Mouse (Mus musculus) midbrain, embryonic 12.5 days (tissue): Measurements from ENCODE around the gene Lpin2. TPM values are rescaled to one million over a fixed set of nuclear protein-coding genes. Genes with fewer than 3 reads are reported as not detected.

ENCODE experiments used
- ATAC-seq: fragments of 200-750 bp; cut with Nextera tagmentation; 2 replicates; pipeline ENCODE4 v1.8.0; 2017; ENCODE audit warnings: low read depth, moderate TSS enrichment, moderate library complexity; ENCODE audit not compliant: low FRiP score
- H3K27ac ChIP-seq: fragments of 300-500 bp; sonication (generic); replicated peaks from 2 replicates; pipeline ENCODE4 v1.5.1; 2016; ENCODE audit warnings: mild to moderate bottlenecking
- H3K27me3 ChIP-seq: fragments of 300-500 bp; sonication (generic); 2 replicates; pipeline ENCODE4 v1.6.1; 2016; ENCODE audit warnings: mild to moderate bottlenecking
- H3K36me3 ChIP-seq: fragments of 300-500 bp; sonication (generic); 2 replicates; pipeline ENCODE4 v1.6.1; 2016
- H3K4me1 ChIP-seq: fragments of 300-500 bp; sonication (generic); 2 replicates; pipeline ENCODE4 v1.6.1; 2016
- H3K4me2 ChIP-seq: fragments of 300-500 bp; sonication (generic); replicated peaks from 2 replicates; pipeline ENCODE4 v1.6.1; 2016; ENCODE audit warnings: mild to moderate bottlenecking, moderate library complexity
- H3K4me3 ChIP-seq: fragments of 300-500 bp; sonication (generic); 2 replicates; pipeline ENCODE4 v1.5.1; 2016; ENCODE audit warnings: mild to moderate bottlenecking
- H3K9ac ChIP-seq: fragments of 300-500 bp; sonication (generic); replicated peaks from 2 replicates; pipeline ENCODE4 v1.6.1; 2016; ENCODE audit warnings: mild to moderate bottlenecking, moderate library complexity
- H3K9me3 ChIP-seq: fragments of 300-500 bp; sonication (generic); 2 replicates; pipeline ENCODE4 v1.6.1; 2016; ENCODE audit warnings: mild to moderate bottlenecking
- WGBS: fragments of 180-500 bp; shearing (Covaris S2); methylation state at CpG from one replicate; pipeline ENCODE4 v1.1.7; 2016; 5-methylcytosine and 5-hydroxymethylcytosine counted together
- polyA plus RNA-seq: library from polyadenylated mRNA; unstranded; fragments of >200 nt; fragmentation: Nextera tagmentation; extraction: Ambion mirVana; gene quantifications from 2 replicates; pipeline ENCODE4 v1.2.1, GENCODE M21; 2016

Lpin2 gene
- polyA plus RNA-seq, 1 experiment from 2014 or later = 41.4 TPM

GRCm38 (mm10) chr17:71178530-71179181 is 3.7 kb upstream of the Lpin2 start:
- 56% methylated on average over 10 of the region's 10 CpGs for WGBS
- H3K27ac ChIP-seq = no peak overlapping the region
- H3K4me2 ChIP-seq = no peak overlapping the region
- no peaks in the 10 kb centered on the region for H3K36me3 ChIP-seq
- H3K9me3 ChIP-seq = no peaks in the 10 kb centered on the region
- H3K4me3 ChIP-seq = no peak overlapping the region
- peaks cover 5% of the 10 kb centered on the region for H3K27me3 ChIP-seq
- peaks cover 6% of the 10 kb centered on the region; the same call in 1 of the 2 replicates for H3K4me1 ChIP-seq
- H3K9ac ChIP-seq = no peak overlapping the region
- ATAC-seq = no peak

- Histone ChIP-seq H3K4me1 (peaks cover 11% of the 10 kb centered on the region), H3K36me3 (no peaks in the 10 kb centered on the region), H3K27ac (no peak overlapping the region), H3K9me3 (no peaks in the 10 kb centered on the region), H3K4me3 (no peak overlapping the region), H3K4me2 (no peak overlapping the region), H3K27me3 (peaks cover 5% of the 10 kb centered on the region), H3K9ac (no peak overlapping the region)
- 88% methylated on average over 11 of the region's 11 CpGs for WGBS
- ATAC-seq = no peak
These were observed 2.6 kb upstream of the Lpin2 start for GRCm38 (mm10) chr17:71179551-71180309.

- no peak overlapping the region for H3K9ac ChIP-seq
- WGBS = 96% methylated on average over 4 of the region's 4 CpGs
- H3K36me3 ChIP-seq = no peaks in the 10 kb centered on the region
- H3K4me3 ChIP-seq = no peak overlapping the region
- H3K9me3 ChIP-seq = no peaks in the 10 kb centered on the region
- no peak overlapping the region for H3K4me2 ChIP-seq
- peaks cover 20% of the 10 kb centered on the region for H3K4me1 ChIP-seq
- H3K27me3 ChIP-seq = peaks cover 5% of the 10 kb centered on the region
- ATAC-seq = no peak
- no peak overlapping the region for H3K27ac ChIP-seq
These were observed 1.8 kb upstream of the Lpin2 start for GRCm38 (mm10) chr17:71180601-71181000.

GRCm38 (mm10) chr17:71182871-71183656 is 704 bp downstream of the Lpin2 start:
- H3K9ac ChIP-seq = peak overlapping the region; percentile 92
- peaks cover 5% of the 10 kb centered on the region for H3K27me3 ChIP-seq
- H3K36me3 ChIP-seq = no peaks in the 10 kb centered on the region
- H3K4me1 ChIP-seq = peaks cover 22% of the 10 kb centered on the region
- no peaks in the 10 kb centered on the region for H3K9me3 ChIP-seq
- H3K4me2 ChIP-seq = peak overlapping the region; percentile 82
- H3K27ac ChIP-seq = peak overlapping the region; percentile 94
- under 1% methylated on average over 53 of the region's 71 CpGs for WGBS
- peak overlapping the region; percentile 90 for H3K4me3 ChIP-seq
- ATAC-seq = peak; percentile 97

- peaks cover 5% of the 10 kb centered on the region for H3K27me3 ChIP-seq
- peaks cover 22% of the 10 kb centered on the region for H3K4me1 ChIP-seq
- H3K27ac ChIP-seq = peak overlapping the region; percentile 94
- H3K9ac ChIP-seq = peak overlapping the region; percentile 92
- WGBS = under 1% methylated on average over 63 of the region's 79 CpGs
- H3K9me3 ChIP-seq = no peaks in the 10 kb centered on the region
- peak overlapping the region; percentile 90 for H3K4me3 ChIP-seq
- ATAC-seq = no peak; the same call in 1 of the 2 replicates
- no peaks in the 10 kb centered on the region for H3K36me3 ChIP-seq
- peak overlapping the region; percentile 82 for H3K4me2 ChIP-seq
These were observed 1.4 kb downstream of the Lpin2 start for GRCm38 (mm10) chr17:71183657-71184261.

GRCm38 (mm10) chr17:71184356-71185111 is 2.2 kb downstream of the Lpin2 start:
- Histone ChIP-seq H3K4me2 (peak overlapping the region; percentile 82), H3K27me3 (peaks cover 5% of the 10 kb centered on the region), H3K9ac (peak overlapping the region; percentile 92), H3K27ac (peak overlapping the region; percentile 94), H3K36me3 (no peaks in the 10 kb centered on the region), H3K9me3 (no peaks in the 10 kb centered on the region), H3K4me1 (peaks cover 22% of the 10 kb centered on the region), H3K4me3 (peak overlapping the region; percentile 90)
- no peak for ATAC-seq
- 6% methylated on average over 22 of the region's 22 CpGs for WGBS

- Histone ChIP-seq H3K9me3 (no peaks in the 10 kb centered on the region), H3K4me1 (peaks cover 22% of the 10 kb centered on the region), H3K27ac (no peak overlapping the region), H3K27me3 (peaks cover 5% of the 10 kb centered on the region), H3K4me2 (peak overlapping the region; percentile 82), H3K4me3 (peak overlapping the region; percentile 90), H3K36me3 (no peaks in the 10 kb centered on the region), H3K9ac (peak overlapping the region; percentile 92; the same call in 1 of the 2 replicates)
- no peak for ATAC-seq
- 59% methylated on average over 1 of the region's 1 CpGs for WGBS
These were observed 3.0 kb downstream of the Lpin2 start for GRCm38 (mm10) chr17:71185368-71185767.

GRCm38 (mm10) chr17:71190589-71190988 is 8.2 kb downstream of the Lpin2 start:
- Histone ChIP-seq H3K27me3 (no peaks in the 10 kb centered on the region), H3K36me3 (no peaks in the 10 kb centered on the region), H3K4me1 (peaks cover 13% of the 10 kb centered on the region), H3K4me2 (no peak overlapping the region), H3K27ac (no peak overlapping the region), H3K9me3 (no peaks in the 10 kb centered on the region), H3K9ac (no peak overlapping the region), H3K4me3 (no peak overlapping the region)
- no peak for ATAC-seq
- WGBS = 96% methylated on average over 7 of the region's 7 CpGs

- no peak overlapping the region for H3K27ac ChIP-seq
- 94% methylated on average over 2 of the region's 2 CpGs for WGBS
- H3K9me3 ChIP-seq = no peaks in the 10 kb centered on the region
- no peak overlapping the region for H3K4me2 ChIP-seq
- H3K36me3 ChIP-seq = no peaks in the 10 kb centered on the region
- peaks cover 14% of the 10 kb centered on the region; the same call in 1 of the 2 replicates for H3K4me1 ChIP-seq
- no peak for ATAC-seq
- no peak overlapping the region for H3K4me3 ChIP-seq
- H3K27me3 ChIP-seq = no peaks in the 10 kb centered on the region
- no peak overlapping the region for H3K9ac ChIP-seq
These were observed 8.7 kb downstream of the Lpin2 start for GRCm38 (mm10) chr17:71191063-71191462.

- Histone ChIP-seq H3K4me1 (peaks cover 14% of the 10 kb centered on the region; the same call in 1 of the 2 replicates), H3K27ac (no peak overlapping the region), H3K27me3 (no peaks in the 10 kb centered on the region), H3K9ac (no peak overlapping the region), H3K4me2 (no peak overlapping the region), H3K9me3 (no peaks in the 10 kb centered on the region), H3K36me3 (no peaks in the 10 kb centered on the region), H3K4me3 (no peak overlapping the region)
- WGBS = 77% methylated on average over 8 of the region's 8 CpGs
- no peak for ATAC-seq
These were observed 9.5 kb downstream of the Lpin2 start for GRCm38 (mm10) chr17:71191651-71192419.
